Mouse (Mus musculus): ENCODE measurements at regions not wholly inside any gene's neighbourhood (a gene's known extent, or its start where the extent isn't known, plus 50 kb on each side); places are given as distances from the start of the nearest gene placed in this dataset.

DNA sequence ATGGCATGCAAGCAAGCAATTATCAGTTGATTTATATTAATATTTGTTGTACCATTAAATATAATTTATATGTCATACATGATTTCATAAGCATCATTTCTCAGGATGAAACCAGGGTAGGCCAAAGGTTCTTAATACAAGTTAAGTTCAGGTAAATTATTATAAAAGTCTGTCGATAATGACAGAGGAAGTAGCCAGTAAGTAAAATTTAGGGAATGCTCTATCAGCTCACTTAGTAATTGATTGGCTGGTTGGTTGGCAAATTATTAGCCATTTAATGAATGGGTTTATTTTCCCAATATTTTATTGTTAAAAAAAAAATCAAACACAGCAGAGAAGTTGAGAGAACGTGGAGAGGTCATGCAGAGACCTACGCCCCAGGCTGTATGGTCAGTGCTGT is 105.8 kb upstream of the Cadm1 start:
- TF ChIP-seq CTCF (conservative IDR thresholded peaks at IDR 0.05 in 1 of 2, IDR thresholded peaks at IDR 0.05 in 1 of 2; ENCODE audit: low read depth in 2 of 2, low read length in 2 of 2) (no peak), USF1 (IDR thresholded peaks at IDR 0.05; ENCODE audit: low read depth, low read length) (no peak), TCF12 (IDR thresholded peaks at IDR 0.05; ENCODE audit: low read depth, low read length) (no peak), EP300 (IDR thresholded peaks at IDR 0.05; ENCODE audit: low read length) (no peak), POLR2A (IDR thresholded peaks at IDR 0.05; ENCODE audit: low read depth, low read length) (no peak), ZC3H11A (IDR thresholded peaks at IDR 0.05; ENCODE audit: low read depth, low read length) (no peak)
